9 mouse cellular contexts compared by ENCODE assay signal in the genomic region with DNA sequence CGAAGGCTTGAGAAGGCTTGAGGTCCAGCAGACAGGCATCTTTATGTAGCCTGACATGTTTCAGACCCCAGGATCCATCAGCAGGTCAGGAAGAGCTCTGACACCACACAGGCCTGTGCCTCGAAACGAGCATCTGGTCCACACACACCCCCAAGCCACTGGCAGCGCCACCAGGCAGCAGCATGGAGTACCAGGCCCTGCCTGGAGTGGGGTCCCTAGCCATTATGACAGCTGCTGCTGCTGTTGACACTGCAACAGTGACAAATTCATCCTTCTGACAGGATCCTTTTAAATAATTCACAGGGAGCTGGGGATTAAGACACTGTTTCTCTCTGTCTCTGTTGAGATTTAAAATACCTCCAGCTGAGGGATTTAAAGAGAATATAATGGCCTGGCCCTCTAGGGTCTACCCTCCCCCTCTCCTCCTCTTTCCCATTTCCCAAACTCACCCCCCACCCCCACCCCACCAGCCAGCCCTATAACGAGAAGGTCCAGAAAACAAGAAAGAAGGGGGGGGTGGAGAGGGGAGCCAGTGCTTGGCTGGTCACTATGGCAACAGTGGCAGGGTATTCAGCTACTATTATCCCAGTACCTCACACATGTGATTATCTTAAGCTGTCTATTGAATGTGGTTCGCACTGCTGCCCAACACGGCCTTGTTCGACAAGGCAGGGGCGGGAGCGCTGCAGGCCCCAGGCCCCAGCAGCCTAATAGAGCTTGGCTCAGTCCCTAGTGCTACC.
DNase-seq lines count a peak whose midpoint lies in the region; ATAC-seq lines count a peak whose summit lies in the region.
"Had no signal": no experiment of that assay in that cellular context is flagged by ENCODE, and none has a peak within 500 bp of the region (broad histone marks: within the 10 kb centered on the region; RNA-seq: fewer than 3 reads in every experiment).

No protein-coding gene starts in this region.

- no peaks in the 10 kb centered on the region for H3K9me3 ChIP-seq in forebrain, embryonic 10.5 days
- H3K9me3 ChIP-seq in neural tube, embryonic 14.5 days (ENCODE audit: control insufficient read depth, low read length), result no peaks in the 10 kb centered on the region
- H3K9me3 ChIP-seq: limb, embryonic 15.5 days had no signal

- peaks cover 69% of the 10 kb centered on the region for H3K4me1 ChIP-seq in forebrain, embryonic 10.5 days
- H3K4me1 ChIP-seq in neural tube, embryonic 14.5 days (ENCODE audit: control insufficient read depth, insufficient read depth, low read length), result peaks cover 9% of the 10 kb centered on the region

- peak; percentile 95 for ATAC-seq in neural tube, embryonic 14.5 days (ENCODE audit: low read depth)

- peak overlapping the region; percentile 23; the same call in 1 of the 2 replicates for H3K4me3 ChIP-seq in forebrain, embryonic 10.5 days
- H3K4me3 ChIP-seq in neural tube, embryonic 14.5 days (ENCODE audit: low read depth, low read length), result no peak overlapping the region
- H3K4me3 ChIP-seq: limb, embryonic 15.5 days had no signal

- intact Hi-C loops in left cerebral cortex, postnatal 4 days (cut with DNase I), result no loop called here

- 5% methylated on average over 10 of the region's 10 CpGs for WGBS in forebrain, embryonic 10.5 days
- 10% methylated on average over 10 of the region's 10 CpGs for WGBS in neural tube, embryonic 14.5 days

- no peak overlapping the region for H3K9ac ChIP-seq in neural tube, embryonic 14.5 days (replicated peaks; ENCODE audit: low read depth, low read length)
- H3K9ac ChIP-seq: limb, embryonic 15.5 days had no signal

- H3K27ac ChIP-seq in forebrain, embryonic 10.5 days, result peak overlapping the region; percentile 84
- H3K27ac ChIP-seq in neural tube, embryonic 14.5 days (ENCODE audit: low read depth, low read length), result 0 out of 2 replicates have a peak overlapping the region, but pooled peaks have one; percentile 29
- H3K27ac ChIP-seq: limb, embryonic 15.5 days had no signal

- no peak overlapping the region for H3K4me2 ChIP-seq in neural tube, embryonic 14.5 days (ENCODE audit: low read depth, low read length)
- H3K4me2 ChIP-seq: limb, embryonic 15.5 days had no signal

- H3K36me3 ChIP-seq in forebrain, embryonic 10.5 days (replicated peaks), result 0 out of 2 replicates have a peak, but pooled peaks cover 8% of the 10 kb centered on the region
- H3K36me3 ChIP-seq in neural tube, embryonic 14.5 days (ENCODE audit: control insufficient read depth, insufficient read depth, low read length), result no peaks in the 10 kb centered on the region
- H3K36me3 ChIP-seq: limb, embryonic 15.5 days had no signal

- H3K27me3 ChIP-seq in forebrain, embryonic 10.5 days (ENCODE audit: poor library complexity, severe bottlenecking), result peaks cover 88% of the 10 kb centered on the region
- no peaks in the 10 kb centered on the region for H3K27me3 ChIP-seq in neural tube, embryonic 14.5 days (ENCODE audit: control insufficient read depth, insufficient read depth, low read length)
- H3K27me3 ChIP-seq: limb, embryonic 15.5 days had no signal

- peak; percentile 21 for DNase-seq in right cerebral cortex, postnatal 14 days
- no peak for DNase-seq in right cerebral cortex, postnatal 25 days
- peak; percentile 86 for DNase-seq in forebrain, embryonic 10.5 days (ENCODE audit: extremely low spot score, low spot score)
- peak; percentile 34 for DNase-seq in left cerebral cortex, postnatal 4 days
- DNase-seq in adipocyte (ENCODE audit: low spot score), result no peak
- no peak for DNase-seq in heart, adult 9 months (ENCODE audit: low spot score in 2 of 2)
- DNase-seq in spleen, adult 18-20 months, result no peak

Comparison
In these comparisons a context has a peak if more than half of its experiments do, and no peak if none do; other contexts are left out.
1. DNase-seq: peak in right cerebral cortex, postnatal 14 days (single experiment), forebrain, embryonic 10.5 days (single experiment) and left cerebral cortex, postnatal 4 days (single experiment); none in right cerebral cortex, postnatal 25 days (single experiment), adipocyte (single experiment), heart, adult 9 months (0 of 2) and spleen, adult 18-20 months (0 of 2).